Mouse (Mus musculus) G1E (cell line): ENCODE measurements around the gene Kif2b.

ENCODE experiments used
- CTCF ChIP-seq: IDR thresholded peaks from 2 replicates; pipeline ENCODE4 v1.5.1; 2012; ENCODE audit warnings: low read depth, low read length, inconsistent platforms, mixed read lengths
- GATA1 ChIP-seq: IDR thresholded peaks from 2 replicates; pipeline ENCODE4 v1.6.1; 2012; ENCODE audit warnings: borderline replicate concordance, low read length, inconsistent platforms, mixed read lengths

DNA sequence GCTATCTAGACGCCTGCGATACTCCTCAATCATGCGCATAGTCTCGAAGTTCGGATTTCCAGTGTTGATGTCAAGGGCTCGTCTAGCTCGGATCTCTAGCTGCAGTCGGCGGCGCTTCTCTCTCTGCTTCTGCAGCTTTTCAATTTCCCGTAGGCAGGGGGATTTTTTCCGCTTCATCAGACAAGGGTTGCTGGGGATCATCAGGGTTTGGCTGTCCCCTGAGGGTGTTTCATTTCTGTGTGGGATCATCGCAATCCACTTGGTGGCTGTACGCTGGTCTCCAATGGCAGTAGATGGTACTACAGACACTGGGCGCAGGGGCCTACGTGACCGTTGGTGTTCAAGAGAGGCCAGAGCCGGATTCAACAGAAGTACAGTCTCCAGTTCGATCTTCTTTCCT is 502 bp downstream of the Kif2b start:
- TF ChIP-seq GATA1 (no peak), CTCF (no peak)
